Comparison of ENCODE assay signal across 1 mouse cellular context in the genomic region with DNA sequence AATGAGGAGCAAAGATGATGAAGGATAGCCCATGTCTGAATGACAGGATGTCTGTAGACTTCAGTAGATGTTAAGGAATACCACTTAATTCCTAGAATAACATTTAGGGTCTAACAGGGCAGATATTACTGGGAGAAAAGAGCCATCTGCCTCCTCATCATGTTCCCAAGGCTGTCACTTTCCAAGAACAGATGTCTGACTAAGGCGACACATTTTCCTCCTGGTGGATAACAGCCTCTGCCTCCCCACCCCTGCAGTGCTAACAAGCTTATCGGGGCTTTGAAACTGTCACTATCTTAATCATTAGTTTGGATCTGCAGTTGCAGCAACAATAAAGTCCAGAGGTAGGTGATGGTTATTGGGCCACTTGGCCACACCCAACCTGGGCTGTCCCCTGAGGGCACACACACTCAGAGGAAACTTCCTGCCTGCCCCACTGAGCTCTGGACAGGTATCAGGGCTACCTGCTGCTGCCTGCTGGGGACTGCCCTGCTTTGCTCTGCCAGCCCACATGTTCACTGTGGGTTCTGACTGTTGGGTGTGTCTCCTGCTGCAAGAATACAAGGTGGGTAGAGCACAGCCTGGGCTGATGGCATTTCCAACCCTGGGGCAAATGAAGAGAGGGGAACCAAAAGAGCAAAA.
TF ChIP-seq lines count a peak whose summit lies in the region.

No protein-coding gene starts in this region.

TF ChIP-seq in MEL, 35 proteins besides CTCF, POLR2A, EP300 and RAD21 (continued from another document):
- TF ChIP-seq POLR2AphosphoS2 (IDR thresholded peaks at IDR 0.05; ENCODE audit: low read length) (no peak), MXI1 (IDR thresholded peaks at IDR 0.05; ENCODE audit: low read depth, low read length) (0 out of 2 replicates have a peak, but pooled peaks have one; percentile 22), NRF1 (IDR thresholded peaks at IDR 0.05; ENCODE audit: insufficient read depth, low read depth, low read length, poor library complexity, severe bottlenecking) (no peak), MYC (IDR thresholded peaks at IDR 0.05; ENCODE audit: low read depth, low read length) (no peak)
